Mouse (Mus musculus): Measurements from ENCODE around the gene Fbl.

- TF ChIP-seq POLR2A (IDR thresholded peaks at IDR 0.05; ENCODE audit: control insufficient read depth, low read depth, low read length) (no peak), CTCF (IDR thresholded peaks at IDR 0.05; ENCODE audit: control insufficient read depth, insufficient read depth, insufficient replicate concordance, low read depth, low read length) (no peak)
Measured at GRCm38 (mm10) chr7:28149841-28150240, 19.7 kb upstream of the Fbl start.

Measured in testis, adult 2 months (tissue).